Mouse (Mus musculus) neural tube, embryonic 13.5 days (tissue): ENCODE results near the gene Mlph. TPM values are rescaled to one million over a fixed set of nuclear protein-coding genes. Genes with fewer than 3 reads are reported as not detected.

ENCODE experiments used
- polyA plus RNA-seq: library from polyadenylated mRNA; unstranded; fragments of >200 nt; fragmentation: Nextera tagmentation; extraction: Ambion mirVana; gene quantifications from 2 replicates; pipeline ENCODE4 v1.2.1, GENCODE M21; 2015

The Mlph gene
- polyA plus RNA-seq, 1 experiment from 2014 or later, result 0.10 TPM

Other genes with a start within 250 kb of the Mlph start
- 11.5 and 19.4 TPM in 2 replicates for gene Col6a3, start 71.1 kb upstream of the Mlph start, polyA plus RNA-seq
- not detected in 2 replicates for gene Prlh, start 38.0 kb downstream of the Mlph start, polyA plus RNA-seq
- 0.17 and 0.21 TPM in 2 replicates for gene Rab17, start 54.6 kb downstream of the Mlph start, polyA plus RNA-seq
- 33.7 and 34.6 TPM in 2 replicates for gene Lrrfip1, start 83.7 kb downstream of the Mlph start, polyA plus RNA-seq
- gene Rbm44, start 230.0 kb downstream of the Mlph start, polyA plus RNA-seq, result 0.21 and 0.29 TPM in 2 replicates